Mouse (Mus musculus) MEL (cell line): ENCODE results near the gene Phf23. TPM values are rescaled to one million over a fixed set of nuclear protein-coding genes. Genes with fewer than 3 reads are reported as not detected.

ENCODE experiments used
- DNase-seq: peaks from one replicate; pipeline ENCODE4 v3.0.0; 2011; ENCODE audit warnings: low read depth, low spot score
- H3K27ac ChIP-seq: 2 replicates; pipeline ENCODE4 v1.5.1; 2012; ENCODE audit warnings: low read depth, mild to moderate bottlenecking, control low read depth, low read length, moderate library complexity; ENCODE audit not compliant: control insufficient read depth
- H3K27me3 ChIP-seq, 2 experiments: fragments of 150-350 bp in 1 of 2; sonication (generic) in 1 of 2; 2 replicates each; pipeline ENCODE4 v1.6.1; 2012; ENCODE audit warnings: low read length in 2 of 2, mild to moderate bottlenecking in 2 of 2, improper control_type of control experiment in 1 of 2, moderate library complexity in 1 of 2; ENCODE audit not compliant: insufficient read depth in 2 of 2, control insufficient read depth in 1 of 2
- H3K36me3 ChIP-seq, 2 experiments: 2 replicates each; pipeline ENCODE4 v1.6.1; 2012 to 2014; ENCODE audit warnings: low read length in 2 of 2, improper control_type of control experiment in 1 of 2, inconsistent platforms in 1 of 2, mild to moderate bottlenecking in 1 of 2; ENCODE audit not compliant: insufficient read depth in 2 of 2, control insufficient read depth in 1 of 2
- H3K4me1 ChIP-seq, 2 experiments: fragments of 150-350 bp in 1 of 2; sonication (generic) in 1 of 2; 2 replicates each; pipeline ENCODE4 v1.6.1; 2012; ENCODE audit warnings: low read length in 2 of 2, improper control_type of control experiment in 1 of 2, mild to moderate bottlenecking in 1 of 2; ENCODE audit not compliant: insufficient read depth in 2 of 2, control insufficient read depth in 1 of 2
- H3K4me3 ChIP-seq, 2 experiments: fragments of 150-350 bp in 1 of 2; sonication (generic) in 1 of 2; 2 replicates each; pipeline ENCODE4 v1.5.1; 2012; ENCODE audit warnings: low read depth in 2 of 2, low read length in 2 of 2, mild to moderate bottlenecking in 2 of 2, moderate library complexity in 2 of 2, control low read depth in 1 of 2, improper control_type of control experiment in 1 of 2; ENCODE audit not compliant: control insufficient read depth in 1 of 2, insufficient read depth in 1 of 2
- H3K79me2 ChIP-seq: 2 replicates; pipeline ENCODE4 v1.6.1; 2012; ENCODE audit warnings: mild to moderate bottlenecking, low read length, moderate library complexity; ENCODE audit not compliant: control insufficient read depth, poor library complexity, insufficient read depth
- H3K9ac ChIP-seq: 2 replicates; pipeline ENCODE4 v1.6.1; 2012; ENCODE audit warnings: low read depth, mild to moderate bottlenecking, control low read depth, low read length, moderate library complexity; ENCODE audit not compliant: control insufficient read depth, poor library complexity, severe bottlenecking
- H3K9me3 ChIP-seq: fragments of 150-350 bp; sonication (generic); replicated peaks from 2 replicates; pipeline ENCODE4 v1.6.1; 2012; ENCODE audit warnings: mild to moderate bottlenecking, low read length, improper control_type of control experiment, moderate library complexity; ENCODE audit not compliant: insufficient read depth
- CHD2 ChIP-seq: IDR thresholded peaks from 2 replicates; pipeline ENCODE4 v1.6.1; 2011; ENCODE audit warnings: low read length, improper control_type of control experiment
- ELF1 ChIP-seq: IDR thresholded peaks from 2 replicates; pipeline ENCODE4 v1.6.1; 2014; ENCODE audit warnings: low read depth, mild to moderate bottlenecking, inconsistent platforms, low read length, improper control_type of control experiment, moderate library complexity
- ETS1 ChIP-seq: IDR thresholded peaks from 2 replicates; pipeline ENCODE4 v1.6.1; 2012; ENCODE audit warnings: low read depth, mild to moderate bottlenecking, inconsistent platforms, low read length, improper control_type of control experiment, moderate library complexity
- GABPA ChIP-seq: IDR thresholded peaks from 2 replicates; pipeline ENCODE4 v1.6.1; 2012; ENCODE audit warnings: low read depth, mild to moderate bottlenecking, inconsistent platforms, low read length, improper control_type of control experiment, moderate library complexity
- HCFC1 ChIP-seq: IDR thresholded peaks from 2 replicates; pipeline ENCODE4 v1.6.1; 2012; ENCODE audit warnings: low read depth, mild to moderate bottlenecking, inconsistent platforms, low read length, improper control_type of control experiment, moderate library complexity
- JUND ChIP-seq: IDR thresholded peaks from 2 replicates; pipeline ENCODE4 v1.6.1; 2011; ENCODE audit warnings: low read depth, mild to moderate bottlenecking, improper control_type of control experiment, low read length
- MAFK ChIP-seq: IDR thresholded peaks from 2 replicates; pipeline ENCODE4 v1.6.1; 2011; ENCODE audit warnings: low read depth, mild to moderate bottlenecking, low read length, improper control_type of control experiment, borderline replicate concordance
- MEF2A ChIP-seq: IDR thresholded peaks from 2 replicates; pipeline ENCODE4 v1.6.1; 2014; ENCODE audit warnings: low read depth, mild to moderate bottlenecking, inconsistent platforms, low read length, improper control_type of control experiment; ENCODE audit not compliant: poor library complexity, insufficient replicate concordance, severe bottlenecking; ENCODE audit errors: extremely low read depth
- MXI1 ChIP-seq: IDR thresholded peaks from 2 replicates; pipeline ENCODE4 v1.6.1; 2011; ENCODE audit warnings: mild to moderate bottlenecking, low read depth, low read length, improper control_type of control experiment
- NRF1 ChIP-seq: IDR thresholded peaks from 2 replicates; pipeline ENCODE4 v1.6.1; 2014; ENCODE audit warnings: low read depth, mild to moderate bottlenecking, inconsistent platforms, low read length, improper control_type of control experiment, moderate library complexity; ENCODE audit not compliant: poor library complexity, insufficient read depth, severe bottlenecking
- POLR2AphosphoS5 ChIP-seq: IDR thresholded peaks from 2 replicates; pipeline ENCODE4 v1.6.1; 2012; ENCODE audit warnings: low read depth, borderline replicate concordance, mild to moderate bottlenecking, inconsistent platforms, low read length, moderate library complexity, mixed read lengths
- SIN3A ChIP-seq: IDR thresholded peaks from 2 replicates; pipeline ENCODE4 v1.6.1; 2012; ENCODE audit warnings: low read length, improper control_type of control experiment, inconsistent platforms
- TCF12 ChIP-seq: IDR thresholded peaks from 2 replicates; pipeline ENCODE4 v1.6.1; 2014; ENCODE audit warnings: low read depth, mild to moderate bottlenecking, inconsistent platforms, low read length, improper control_type of control experiment, moderate library complexity
- UBTF ChIP-seq: IDR thresholded peaks from 2 replicates; pipeline ENCODE4 v1.6.1; 2012; ENCODE audit warnings: low read depth, mild to moderate bottlenecking, inconsistent platforms, low read length, improper control_type of control experiment, moderate library complexity, borderline replicate concordance; ENCODE audit not compliant: insufficient read depth
- ZKSCAN1 ChIP-seq: IDR thresholded peaks from 2 replicates; pipeline ENCODE4 v1.6.1; 2012; ENCODE audit warnings: low read depth, mild to moderate bottlenecking, inconsistent platforms, low read length, improper control_type of control experiment, moderate library complexity
- polyA plus RNA-seq, 2 experiments: library from polyadenylated mRNA; stranded (reverse) in 1 of 2; unstranded in 1 of 2; fragments of >175 nt in 1 of 2; fragments of >200 nt in 1 of 2; gene quantifications; 2 replicates each; pipeline versions ENCODE4 v1.2.1 to v1.2.4; 2012; ENCODE audit warnings: low replicate concordance in 2 of 2, low read depth in 1 of 2; ENCODE audit not compliant: insufficient read length in 2 of 2, insufficient read depth in 1 of 2, missing spikeins in 1 of 2
- total RNA-seq: library from RNA; depleted of rRNA; stranded (reverse); fragments of 300-350 nt; gene quantifications from 2 replicates; pipeline ENCODE4 v1.2.3, GENCODE M21; 2012

Gene Phf23
- total and polyA plus RNA-seq, 3 experiments = 108 to 112 TPM; not detected in 1

GRCm38 (mm10) chr11:70012931-70013330, 17.4 kb downstream of the Phf23 start:
- Histone ChIP-seq H3K27ac (no peak overlapping the region), H3K9ac (no peak overlapping the region), H3K9me3 (no peaks in the 10 kb centered on the region), H3K36me3 (peaks cover 4 to 20% of the 10 kb centered on the region in 2 experiments), H3K79me2 (peaks cover 3% of the 10 kb centered on the region; the same call in 1 of the 2 replicates), H3K4me3 (no peak overlapping the region)
- DNase-seq = no peak
- TF ChIP-seq CHD2 (no peak), ETS1 (no peak), HCFC1 (no peak), JUND (no peak), ZKSCAN1 (no peak), MXI1 (no peak), UBTF (no peak), SIN3A (no peak)
- TF ChIP-seq, all 39 proteins: peak for 0
- peaks cover 6 to 17% of the 10 kb centered on the region in 2 experiments for H3K4me1 ChIP-seq
- H3K27me3 ChIP-seq = no peaks in the 10 kb centered on the region

DNA sequence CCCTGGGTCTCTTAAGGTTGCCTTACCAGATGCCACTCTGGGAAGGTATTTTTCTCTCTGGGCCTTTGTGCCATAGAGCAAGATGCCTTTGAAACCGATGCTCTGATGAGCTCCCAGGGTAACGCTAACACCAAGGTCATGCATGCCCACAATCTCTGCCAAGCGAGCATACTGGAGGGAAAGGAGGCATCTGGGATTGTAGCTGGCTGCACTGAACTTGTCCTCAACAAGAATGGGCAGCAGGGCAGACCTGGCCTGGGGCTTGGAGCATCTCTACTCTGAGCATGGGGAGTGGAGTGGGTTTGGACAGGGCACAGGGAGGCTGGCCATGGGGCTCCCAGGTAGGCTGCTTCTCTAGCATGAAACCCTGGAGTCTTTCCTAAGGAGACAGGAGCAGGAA, 17.8 kb downstream of the Phf23 start:
- no peak for DNase-seq
- Histone ChIP-seq H3K36me3 (peaks cover 3 to 21% of the 10 kb centered on the region in 2 experiments), H3K9ac (no peak overlapping the region), H3K4me3 (no peak overlapping the region), H3K79me2 (peaks cover 5% of the 10 kb centered on the region), H3K27ac (no peak overlapping the region), H3K9me3 (no peaks in the 10 kb centered on the region), H3K27me3 (no peaks in the 10 kb centered on the region), H3K4me1 (peaks cover 6 to 20% of the 10 kb centered on the region in 2 experiments)
- TF ChIP-seq ZKSCAN1 (no peak), ELF1 (no peak), GABPA (no peak), NRF1 (no peak), TCF12 (no peak), SIN3A (no peak)

GRCm38 (mm10) chr11:70014051-70014450, 18.5 kb downstream of the Phf23 start:
- Histone ChIP-seq H3K9me3 (no peaks in the 10 kb centered on the region), H3K4me3 (no peak overlapping the region), H3K4me1 (peaks cover 6 to 24% of the 10 kb centered on the region in 2 experiments), H3K36me3 (peaks cover 0 to 25% of the 10 kb centered on the region in 2 experiments; a peak in 3 of 4 replicates), H3K27ac (no peak overlapping the region), H3K79me2 (peaks cover 12% of the 10 kb centered on the region), H3K9ac (no peak overlapping the region)
- no peak for DNase-seq
- no peak for TF ChIP-seq MEF2A
- TF ChIP-seq POLR2AphosphoS5 = no peak
- no peak for TF ChIP-seq MAFK
- no peak for TF ChIP-seq ELF1
- TF ChIP-seq, all 39 proteins: peak for 0
- no peaks in the 10 kb centered on the region for H3K27me3 ChIP-seq
